Comparison of ENCODE assay signal across 10 mouse cellular contexts in the genomic region with DNA sequence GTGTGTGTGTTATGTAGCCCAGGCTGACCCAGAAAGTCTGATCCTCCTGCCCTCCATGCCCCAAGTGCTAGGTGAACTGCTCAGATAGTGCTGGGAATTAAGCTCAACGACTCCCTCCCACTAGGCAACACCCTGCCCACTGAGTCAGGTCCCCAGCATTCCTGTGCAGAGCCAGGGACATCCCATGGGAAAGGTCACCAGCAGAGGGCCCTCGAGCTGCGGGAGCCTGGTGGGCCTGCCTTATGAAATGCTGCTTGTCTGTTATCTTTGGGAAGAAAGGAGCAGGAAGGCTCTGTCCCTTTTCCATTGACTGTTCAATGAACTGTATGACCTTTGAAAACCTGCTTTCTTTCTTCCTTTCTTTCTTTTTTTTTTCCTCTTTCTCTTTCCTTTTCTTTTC.
DNase-seq lines count a peak whose midpoint lies in the region; ATAC-seq lines count a peak whose summit lies in the region.
"Had no signal": no experiment of that assay in that cellular context is flagged by ENCODE, and none has a peak within 500 bp of the region (broad histone marks: within the 10 kb centered on the region; RNA-seq: fewer than 3 reads in every experiment).

No protein-coding gene starts in this region.

- H3K36me3 ChIP-seq in hindbrain, embryonic 11.5 days (ENCODE audit: control insufficient read depth, insufficient read depth, low read length), result no peaks in the 10 kb centered on the region
- no peaks in the 10 kb centered on the region for H3K36me3 ChIP-seq in hindbrain, embryonic 12.5 days
- H3K36me3 ChIP-seq in heart, embryonic 13.5 days, result peaks cover 14% of the 10 kb centered on the region

- peak; percentile 51 for DNase-seq in hindbrain, embryonic 11.5 days (ENCODE audit: low spot score)
- peak; percentile 44 for DNase-seq in 3T3-L1 (ENCODE audit: low read depth, low spot score)
- DNase-seq in adrenal gland, adult 2 months, result peak; percentile 84
- DNase-seq in lung, postnatal 25 days (ENCODE audit: low spot score), result peak; percentile 56
- DNase-seq in spleen, adult 18-20 months, result no peak
- DNase-seq in neural tube, embryonic 10.5 days (ENCODE audit: extremely low spot score, low spot score), result no peak

- no peak overlapping the region for H3K9ac ChIP-seq in hindbrain, embryonic 11.5 days (ENCODE audit: low read depth, low read length)
- H3K9ac ChIP-seq in hindbrain, embryonic 12.5 days, result no peak overlapping the region
- no peak overlapping the region for H3K9ac ChIP-seq in heart, embryonic 13.5 days
- H3K9ac ChIP-seq: heart, embryonic 15.5 days had no signal

- 11% methylated on average over 3 of the region's 3 CpGs for WGBS in hindbrain, embryonic 11.5 days
- 8% methylated on average over 3 of the region's 3 CpGs for WGBS in hindbrain, embryonic 12.5 days
- 9% methylated on average over 3 of the region's 3 CpGs for WGBS in heart, embryonic 13.5 days

- no peaks in the 10 kb centered on the region for H3K9me3 ChIP-seq in hindbrain, embryonic 11.5 days (ENCODE audit: control insufficient read depth, low read length)
- H3K9me3 ChIP-seq in hindbrain, embryonic 12.5 days (replicated peaks), result no peaks in the 10 kb centered on the region
- no peaks in the 10 kb centered on the region for H3K9me3 ChIP-seq in heart, embryonic 13.5 days
- H3K9me3 ChIP-seq: heart, embryonic 15.5 days; megakaryocyte, embryonic 14.5 days had no signal

- H3K27me3 ChIP-seq in hindbrain, embryonic 11.5 days (ENCODE audit: control insufficient read depth, insufficient read depth, low read length), result no peaks in the 10 kb centered on the region
- H3K27me3 ChIP-seq in hindbrain, embryonic 12.5 days, result no peaks in the 10 kb centered on the region
- no peaks in the 10 kb centered on the region for H3K27me3 ChIP-seq in heart, embryonic 13.5 days (replicated peaks)
- H3K27me3 ChIP-seq: heart, embryonic 15.5 days had no signal

- H3K4me2 ChIP-seq in hindbrain, embryonic 11.5 days (replicated peaks; ENCODE audit: low read depth, low read length), result no peak overlapping the region
- no peak overlapping the region for H3K4me2 ChIP-seq in hindbrain, embryonic 12.5 days (replicated peaks)
- no peak overlapping the region for H3K4me2 ChIP-seq in heart, embryonic 13.5 days
- H3K4me2 ChIP-seq: heart, embryonic 15.5 days had no signal

- H3K4me3 ChIP-seq in hindbrain, embryonic 11.5 days (ENCODE audit: low read depth, low read length), result no peak overlapping the region
- no peak overlapping the region for H3K4me3 ChIP-seq in hindbrain, embryonic 12.5 days
- no peak overlapping the region for H3K4me3 ChIP-seq in heart, embryonic 13.5 days
- H3K4me3 ChIP-seq: heart, embryonic 15.5 days; megakaryocyte, embryonic 14.5 days had no signal

- no peaks in the 10 kb centered on the region for H3K4me1 ChIP-seq in hindbrain, embryonic 11.5 days (replicated peaks; ENCODE audit: control insufficient read depth, insufficient read depth, low read length)
- peaks cover 3% of the 10 kb centered on the region for H3K4me1 ChIP-seq in hindbrain, embryonic 12.5 days
- peaks cover 4% of the 10 kb centered on the region; the same call in 1 of the 2 replicates for H3K4me1 ChIP-seq in heart, embryonic 13.5 days

- ATAC-seq in hindbrain, embryonic 11.5 days (ENCODE audit: low FRiP score), result no peak
- ATAC-seq in hindbrain, embryonic 12.5 days (ENCODE audit: low FRiP score), result no peak
- ATAC-seq in heart, embryonic 13.5 days (ENCODE audit: extremely low read depth, insufficient number of reproducible peaks, low FRiP score, low TSS enrichment), result no peak

- no peak overlapping the region for H3K27ac ChIP-seq in hindbrain, embryonic 11.5 days (ENCODE audit: low read depth, low read length)
- no peak overlapping the region for H3K27ac ChIP-seq in hindbrain, embryonic 12.5 days
- peak overlapping the region; percentile 44 for H3K27ac ChIP-seq in heart, embryonic 13.5 days (replicated peaks)

Comparison
In these comparisons a context has a peak if more than half of its experiments do, and no peak if none do; other contexts are left out.
1. DNase-seq: peak in hindbrain, embryonic 11.5 days (single experiment), 3T3-L1 (single experiment), adrenal gland, adult 2 months (single experiment) and lung, postnatal 25 days (single experiment); none in spleen, adult 18-20 months (0 of 2) and neural tube, embryonic 10.5 days (single experiment).